Mouse (Mus musculus): ENCODE results near the gene Vcp. TPM values are rescaled to one million over a fixed set of nuclear protein-coding genes. Genes with fewer than 3 reads are reported as not detected.

The Vcp gene
- total RNA-seq, 2 experiments from 2014 or later = 153 to 268 TPM

GRCm38 (mm10) chr4:42946733-42947290 is 53.5 kb downstream of the Vcp start:
- ATAC-seq (replicated peaks; ENCODE audit: poor library complexity) = no peak

- 0 out of 2 replicates have a peak, but pooled peaks have one; percentile 30 for ATAC-seq (replicated peaks; ENCODE audit: poor library complexity)
Measured at GRCm38 (mm10) chr4:42945952-42946351, 54.4 kb downstream of the Vcp start.

- no peak for ATAC-seq (replicated peaks; ENCODE audit: poor library complexity)
Measured at GRCm38 (mm10) chr4:42945445-42945844, 54.9 kb downstream of the Vcp start.

- no peak for ATAC-seq (replicated peaks; ENCODE audit: poor library complexity)
Measured at GRCm38 (mm10) chr4:42945043-42945442, 55.3 kb downstream of the Vcp start.

- ATAC-seq (replicated peaks; ENCODE audit: poor library complexity) = no peak
Measured at GRCm38 (mm10) chr4:42944185-42944584, 56.1 kb downstream of the Vcp start.

GRCm38 (mm10) chr4:42943341-42943740 is 57.0 kb downstream of the Vcp start:
- ATAC-seq (replicated peaks; ENCODE audit: poor library complexity) = no peak

- no peak for ATAC-seq (replicated peaks; ENCODE audit: poor library complexity)
Measured at GRCm38 (mm10) chr4:42941396-42941795, 58.9 kb downstream of the Vcp start.

- peak; percentile 96 for ATAC-seq (replicated peaks; ENCODE audit: poor library complexity)
Measured at GRCm38 (mm10) chr4:42933630-42934029, 66.7 kb downstream of the Vcp start.

GRCm38 (mm10) chr4:42932229-42932969 is 67.9 kb downstream of the Vcp start:
- no peak for ATAC-seq (replicated peaks; ENCODE audit: poor library complexity)

Other genes starting within 250 kb of the Vcp start
- not detected in 2 replicates for gene Ccl19, start 243.9 kb downstream of the Vcp start, total RNA-seq (2015)
- not detected in 2 replicates for gene Ccl19, start 243.9 kb downstream of the Vcp start, total RNA-seq (2017)
- gene Ccl21a, start 226.5 kb downstream of the Vcp start, total RNA-seq (2015) = not detected in 2 replicates
- gene Ccl21a, start 226.5 kb downstream of the Vcp start, total RNA-seq (2017) = not detected in 2 replicates
- not detected in 2 replicates for gene Fam205a1, start 146.6 kb downstream of the Vcp start, total RNA-seq (2015)
- not detected in 2 replicates for gene Fam205a1, start 146.6 kb downstream of the Vcp start, total RNA-seq (2017)
- not detected in 2 replicates for gene Gm12394, start 143.7 kb downstream of the Vcp start, total RNA-seq (2015)
- not detected in 2 replicates for gene Gm12394, start 143.7 kb downstream of the Vcp start, total RNA-seq (2017)
- not detected in 2 replicates for gene Fam205c, start 126.3 kb downstream of the Vcp start, total RNA-seq (2015)
- gene Fam205c, start 126.3 kb downstream of the Vcp start, total RNA-seq (2017) = not detected in 2 replicates
- gene Phf24, start 83.8 kb downstream of the Vcp start, total RNA-seq (2015) = 0.30 and 0.46 TPM in 2 replicates
- gene Phf24, start 83.8 kb downstream of the Vcp start, total RNA-seq (2017) = 0.03 and 0.79 TPM in 2 replicates
- gene Dnajb5, start 50.7 kb downstream of the Vcp start, total RNA-seq (2015) = 2.2 and 4.5 TPM in 2 replicates
- gene Dnajb5, start 50.7 kb downstream of the Vcp start, total RNA-seq (2017) = 0.98 and 1.1 TPM in 2 replicates
- not detected in 2 replicates for gene 1700022I11Rik, start 30.9 kb downstream of the Vcp start, total RNA-seq (2015)
- gene 1700022I11Rik, start 30.9 kb downstream of the Vcp start, total RNA-seq (2017) = 0.37 and 0.41 TPM in 2 replicates
- 18.3 and 19.3 TPM in 2 replicates for gene Fancg, start 10.0 kb upstream of the Vcp start, total RNA-seq (2015)
- gene Fancg, start 10.0 kb upstream of the Vcp start, total RNA-seq (2017) = 12.3 and 17.8 TPM in 2 replicates
- 8.6 and 13.2 TPM in 2 replicates for gene Pigo, start 25.3 kb upstream of the Vcp start, total RNA-seq (2015)
- gene Pigo, start 25.3 kb upstream of the Vcp start, total RNA-seq (2017) = 4.7 and 8.9 TPM in 2 replicates
- 127 and 153 TPM in 2 replicates for gene Stoml2, start 31.2 kb upstream of the Vcp start, total RNA-seq (2015)
- gene Stoml2, start 31.2 kb upstream of the Vcp start, total RNA-seq (2017) = 114 and 168 TPM in 2 replicates
- 1.3 and 2.0 TPM in 2 replicates for gene Fam214b, start 45.7 kb upstream of the Vcp start, total RNA-seq (2015)
- gene Fam214b, start 45.7 kb upstream of the Vcp start, total RNA-seq (2017) = 1.5 and 2.0 TPM in 2 replicates
- gene Unc13b, start 58.4 kb upstream of the Vcp start, total RNA-seq (2015) = 0.07 TPM in 1 of 2 replicates, not detected in the other
- gene Unc13b, start 58.4 kb upstream of the Vcp start, total RNA-seq (2017) = 0.37 and 0.96 TPM in 2 replicates